Mouse (Mus musculus): ENCODE results near the gene Timm17b.
"Not testable (repeated sequence)": the region's sequence is repeated elsewhere in the genome, so short reads cannot be mapped to it uniquely, and the experiment has no call there.

Timm17b gene

GRCm38 (mm10) chrX:7898880-7899874 is at the start of gene Timm17b, which contains the start of gene Pqbp1:
Gene Timm17b (plus strand): TSS chrX:7899357.
Gene Pqbp1 (minus strand): TSS chrX:7899269.
- DNase-seq (ENCODE audit: low spot score in 2 of 2): peak; percentile 83 to 88

DNA sequence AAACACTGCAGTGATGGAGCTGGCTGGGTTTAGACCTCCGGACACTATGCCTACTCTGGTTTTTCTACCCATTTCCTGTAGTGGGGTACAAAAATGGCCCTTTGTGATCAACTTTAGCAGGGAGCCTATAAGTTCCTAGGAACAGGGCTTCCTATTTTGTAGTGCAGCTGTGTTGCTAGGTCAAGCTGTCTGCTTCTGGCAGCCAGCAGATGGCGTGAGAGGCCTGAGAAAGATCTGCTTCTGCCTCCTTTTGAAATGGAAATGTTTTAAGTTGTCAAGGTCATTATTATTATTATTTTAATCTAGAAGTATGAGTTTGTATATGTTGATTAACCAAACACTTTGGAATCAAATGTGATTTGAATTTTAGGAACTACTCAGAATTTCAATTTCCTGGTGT is 44.6 kb upstream of the Timm17b start:
- DNase-seq (ENCODE audit: low spot score in 2 of 2): peak; percentile 26 to 54

GRCm38 (mm10) chrX:7859191-7859753 is 39.9 kb upstream of the Timm17b start:
- DNase-seq (ENCODE audit: low spot score in 2 of 2): peak in 1 of 2 experiments; percentile 19

DNA sequence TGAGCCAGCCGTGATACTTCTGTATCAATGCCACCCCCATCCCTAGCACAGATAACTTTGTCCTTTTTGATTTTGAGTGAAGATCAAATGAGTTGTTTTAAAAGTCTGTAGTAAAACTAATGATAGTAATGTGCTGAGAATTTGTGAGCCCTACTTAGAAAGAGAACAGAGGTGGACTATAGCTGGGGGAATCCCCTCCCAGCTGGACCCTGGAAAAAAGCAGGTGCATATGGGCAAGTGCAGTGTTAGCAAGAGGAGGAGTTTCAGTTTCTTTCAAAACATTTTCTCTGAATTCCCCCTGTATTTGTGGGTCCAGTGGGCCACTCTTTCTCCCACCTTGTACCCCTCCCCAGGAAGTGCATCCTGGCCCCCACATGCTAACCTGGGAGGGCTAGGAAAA is 36.0 kb upstream of the Timm17b start:
- DNase-seq (ENCODE audit: low spot score in 2 of 2): no peak

DNA sequence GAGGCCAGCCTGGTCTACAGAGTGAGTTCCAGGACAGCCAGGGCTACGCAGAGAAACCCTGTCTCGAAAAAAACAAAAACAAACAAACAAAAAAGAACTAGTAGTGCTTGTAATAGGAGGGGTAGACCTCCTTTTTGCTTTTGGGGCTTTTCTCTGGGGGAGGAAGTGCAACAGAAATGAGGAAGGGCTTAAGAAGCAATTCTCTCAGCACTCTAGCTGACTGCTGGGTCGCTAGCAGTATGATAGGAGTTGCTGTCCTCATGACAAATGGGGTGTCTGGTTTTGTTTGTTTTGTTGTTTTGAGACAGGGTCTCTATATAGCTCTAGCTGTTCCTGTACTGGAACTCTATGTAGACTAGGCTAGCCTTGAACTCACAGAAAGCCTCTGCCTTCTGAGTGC is 34.6 kb upstream of the Timm17b start:
- peak in 1 of 2 experiments; percentile 17 for DNase-seq (ENCODE audit: low spot score in 2 of 2)

GRCm38 (mm10) chrX:7865343-7865742 is 33.8 kb upstream of the Timm17b start:
- peak; percentile 42 to 49 for DNase-seq (ENCODE audit: low spot score in 2 of 2)

GRCm38 (mm10) chrX:7865786-7866185 is 33.4 kb upstream of the Timm17b start:
- peak in 1 of 2 experiments; percentile 12 for DNase-seq (ENCODE audit: low spot score in 2 of 2)

DNA sequence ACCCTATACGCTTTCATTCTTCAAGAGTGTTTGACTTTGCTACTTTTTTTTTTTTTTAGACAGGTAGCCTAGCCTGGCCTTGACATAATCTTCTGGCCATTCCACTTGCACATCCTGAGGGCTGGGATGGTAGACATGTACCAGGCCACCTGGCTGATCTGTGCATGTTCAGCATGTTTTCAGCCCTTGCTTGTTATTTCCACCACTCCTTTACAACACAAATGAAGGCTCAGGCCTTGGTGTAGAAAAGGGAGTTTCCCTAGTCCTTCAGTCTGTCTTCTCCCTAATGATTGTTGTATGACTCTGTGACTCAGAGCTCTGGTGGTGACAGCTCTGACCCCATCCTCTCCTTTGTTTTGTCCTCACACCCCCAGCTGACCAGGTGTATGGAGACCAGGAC is 32.0 kb upstream of the Timm17b start:
- DNase-seq (ENCODE audit: low spot score in 2 of 2): no peak

DNA sequence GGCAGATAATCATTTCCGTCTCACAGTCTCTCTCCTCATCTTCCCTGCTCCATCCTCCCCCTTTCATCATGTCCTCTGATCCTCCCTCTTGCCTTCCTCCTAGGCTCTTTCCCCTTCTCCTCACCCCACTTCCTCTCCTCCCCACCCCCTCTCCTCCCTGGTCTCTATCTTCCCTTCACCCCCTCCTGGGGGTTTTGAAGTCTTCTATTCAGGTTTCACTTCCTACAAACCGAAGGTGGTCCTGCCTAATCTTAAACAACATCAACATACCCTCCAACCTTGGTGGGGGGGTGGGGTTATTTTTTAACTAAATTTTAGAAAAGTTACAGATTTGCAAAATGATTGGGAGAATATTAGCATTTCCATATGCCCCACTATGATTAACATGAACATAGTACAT is 30.7 kb upstream of the Timm17b start:
- DNase-seq (ENCODE audit: low spot score in 2 of 2): no peak

- no peak for DNase-seq (ENCODE audit: low spot score in 2 of 2)
Measured at GRCm38 (mm10) chrX:7869826-7870225, 29.3 kb upstream of the Timm17b start.

DNA sequence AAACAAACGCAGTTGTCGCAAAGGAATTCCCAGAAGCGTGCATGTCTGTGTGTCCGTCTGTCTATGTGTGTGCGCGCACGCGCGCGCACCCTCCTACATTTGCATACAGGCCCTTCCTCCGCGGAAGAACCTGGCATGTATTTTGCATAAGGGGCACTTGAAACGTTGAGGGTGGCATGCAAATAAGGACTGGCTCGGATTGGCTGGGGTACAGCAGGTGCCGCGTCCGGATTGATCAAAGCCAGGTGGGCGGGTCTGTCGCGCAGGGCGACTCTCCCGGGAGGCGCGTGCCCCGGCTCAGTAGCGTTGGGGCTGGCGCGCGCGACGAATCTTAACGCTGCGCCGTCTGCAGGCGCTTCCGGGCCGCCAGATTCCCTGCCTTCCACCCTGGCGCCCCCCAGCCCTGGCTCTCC is 21.1 kb upstream of the Timm17b start, which contains the start of gene Pim2:
Gene Pim2, plus strand, starts transcription at position 256 of the 413 bp plus-strand sequence.
- DNase-seq (ENCODE audit: low spot score in 2 of 2): peak; percentile 82 to 89

- DNase-seq (ENCODE audit: low spot score in 2 of 2): no peak
Measured at GRCm38 (mm10) chrX:7878495-7878894, 20.7 kb upstream of the Timm17b start.

DNA sequence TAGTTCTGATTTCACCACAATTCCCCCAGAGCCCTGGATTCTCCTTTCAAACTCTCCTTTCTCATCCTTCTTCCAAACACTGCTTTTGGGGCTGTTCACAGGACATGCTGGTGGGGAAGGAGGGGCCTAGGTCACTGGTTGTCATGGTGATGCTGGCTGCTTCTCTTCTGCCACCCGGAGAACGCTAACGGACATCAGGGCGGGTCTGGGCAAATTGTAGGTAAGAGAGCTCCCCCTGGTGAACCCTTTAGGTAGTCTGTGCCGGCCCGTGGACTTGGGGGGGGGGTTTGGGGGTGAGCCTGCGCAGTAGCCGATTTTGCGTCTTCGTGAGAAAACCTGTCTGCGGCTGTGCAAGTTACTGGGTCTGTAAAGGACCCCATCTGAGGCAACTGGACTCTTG is 19.3 kb upstream of the Timm17b start:
- DNase-seq (ENCODE audit: low spot score in 2 of 2): peak; percentile 80

DNA sequence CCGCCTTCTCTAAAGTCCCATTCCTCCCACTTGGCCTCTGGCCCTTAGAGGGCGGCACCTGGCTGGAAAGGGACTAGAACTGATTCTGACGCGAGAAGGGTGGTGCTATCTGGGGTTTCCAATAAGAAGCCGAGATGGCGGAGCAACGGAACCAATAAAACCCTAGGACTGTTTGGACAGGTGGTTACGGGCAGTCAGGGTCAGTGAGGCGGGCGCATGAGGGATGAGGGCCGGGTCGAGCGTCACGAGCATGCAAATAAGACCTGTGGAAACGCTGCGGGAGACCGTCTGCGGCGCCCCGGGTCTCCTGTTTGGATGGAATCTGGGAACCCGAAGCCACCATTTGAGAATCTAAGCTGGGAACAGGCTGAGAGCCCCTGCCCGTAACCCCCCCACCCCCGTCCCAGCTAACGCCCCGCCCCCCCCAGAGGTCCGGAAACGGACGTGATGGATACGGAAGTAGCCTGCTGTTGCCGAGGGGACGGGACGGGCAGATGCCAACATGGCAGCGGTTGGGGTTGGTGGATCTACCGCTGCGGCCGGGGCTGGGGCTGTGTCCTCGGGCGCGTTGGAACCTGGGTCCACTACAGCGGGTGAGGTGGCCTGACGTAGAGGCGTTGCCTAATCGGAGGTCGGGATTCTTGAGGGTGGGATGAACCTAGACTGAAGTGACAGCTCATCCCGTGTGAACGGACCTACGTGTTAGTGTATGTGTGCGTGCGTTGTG is 15.2 kb upstream of the Timm17b start, which contains the start of gene Slc35a2:
Gene Slc35a2, plus strand, starts transcription at position 188 of the 727 bp plus-strand sequence.
- DNase-seq (ENCODE audit: low spot score in 2 of 2): peak; percentile 78 to 81

DNA sequence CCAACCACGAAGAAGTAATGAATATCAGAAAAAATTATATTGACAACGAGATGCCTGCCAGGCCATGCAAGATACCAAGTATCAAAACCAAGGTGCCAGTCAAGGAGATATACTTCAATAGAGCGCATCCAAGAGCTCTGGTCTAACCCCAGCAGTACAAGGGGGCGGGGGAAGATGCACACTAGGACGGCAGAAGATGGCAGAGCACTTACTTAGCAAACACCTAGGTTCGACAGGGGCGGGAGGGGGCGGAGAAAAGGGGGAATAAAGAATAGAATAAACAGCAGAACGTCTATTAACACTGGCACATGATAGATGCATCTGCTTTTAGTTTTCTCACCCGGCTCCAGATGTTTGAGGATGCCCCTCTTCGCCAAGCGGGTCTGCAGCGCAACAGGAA is 946 bp upstream of the Timm17b start:
- DNase-seq (ENCODE audit: low spot score in 2 of 2): peak in 1 of 2 experiments; percentile 36

GRCm38 (mm10) chrX:7904441-7904840 is 5.3 kb downstream of the Timm17b start:
- DNase-seq (ENCODE audit: low spot score in 2 of 2): no peak

DNA sequence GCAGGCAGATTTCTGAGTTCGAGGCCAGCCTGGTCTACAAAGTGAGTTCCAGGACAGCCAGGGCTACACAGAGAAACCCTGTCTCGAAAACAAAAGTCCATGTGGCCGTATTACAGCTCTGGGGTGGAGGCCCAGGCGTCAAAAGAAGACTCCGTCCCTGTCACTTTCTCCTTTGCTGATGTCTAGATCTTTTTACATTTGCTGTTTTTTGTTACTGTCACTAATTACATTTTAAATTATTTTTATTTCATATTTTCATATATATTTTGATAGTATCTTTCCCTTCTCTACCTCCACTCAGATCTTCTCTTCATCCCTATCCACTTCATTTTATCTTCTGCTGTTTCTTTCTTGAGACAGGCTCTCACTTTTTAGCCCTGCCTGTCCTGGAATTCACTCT is 8.6 kb downstream of the Timm17b start, which contains the start of gene Gm10491:
Gene Gm10491, minus strand, starts transcription at position 101 of the 400 bp plus-strand sequence.
- no peak for DNase-seq (ENCODE audit: low spot score in 2 of 2)

DNA sequence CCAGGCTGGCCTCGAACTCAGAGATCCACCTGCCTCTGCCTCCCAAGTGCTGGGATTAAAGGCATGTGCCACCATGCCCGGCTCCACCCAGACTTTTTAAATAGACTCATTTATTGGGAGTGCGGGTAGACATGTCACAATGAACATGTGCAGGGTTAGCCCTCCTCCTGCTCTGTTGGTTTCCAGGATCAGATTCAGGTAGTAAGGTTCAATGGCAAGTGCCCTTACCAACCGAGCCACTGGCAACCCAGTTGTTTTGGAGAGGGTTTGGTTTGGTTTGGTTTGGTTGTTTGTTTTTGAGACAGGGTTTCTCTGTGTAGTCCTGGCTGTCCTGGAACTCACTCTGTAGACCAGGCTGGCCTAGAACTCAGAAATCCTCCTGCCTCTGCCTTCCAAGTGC is 10.1 kb downstream of the Timm17b start, which contains the start of gene Gm10490:
Gene Gm10490, plus strand, starts transcription at position 301 of the 400 bp plus-strand sequence.
- not testable (repeated sequence) for DNase-seq (ENCODE audit: low spot score in 2 of 2)

DNA sequence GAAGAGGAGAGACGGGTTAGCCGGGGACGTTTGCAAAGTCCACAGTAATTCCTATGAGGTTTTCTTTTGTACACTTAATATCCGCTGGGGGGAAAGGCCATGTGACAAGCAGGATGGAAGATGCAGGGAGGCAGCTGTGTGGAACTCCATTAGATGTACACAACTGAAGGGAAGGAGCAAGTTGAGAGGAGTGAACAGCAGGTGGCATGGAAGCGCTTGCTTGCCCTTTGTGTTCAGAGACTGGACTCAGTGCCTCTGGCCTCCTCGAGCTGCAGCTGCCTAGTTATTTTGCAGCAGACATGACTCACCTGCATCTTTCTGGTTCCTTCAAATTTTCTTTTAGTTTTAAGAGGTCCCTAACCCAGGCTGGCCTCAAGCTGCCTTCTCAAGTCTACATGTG is 11.3 kb downstream of the Timm17b start:
- no peak for DNase-seq (ENCODE audit: low spot score in 2 of 2)

- peak; percentile 12 to 24 for DNase-seq (ENCODE audit: low spot score in 2 of 2)
Measured at GRCm38 (mm10) chrX:7915669-7916068, 16.5 kb downstream of the Timm17b start.

GRCm38 (mm10) chrX:7917960-7918359 is 18.8 kb downstream of the Timm17b start:
- DNase-seq (ENCODE audit: low spot score in 2 of 2): not testable (repeated sequence)
